Mouse (Mus musculus) brain, embryonic 14.5 days (tissue): Measurements from ENCODE around the gene Gm12695.

Source experiments
- CTCF ChIP-seq: fragments of 200-500 bp; IDR thresholded peaks from 2 replicates; pipeline ENCODE4 v1.5.1; 2012; ENCODE audit warnings: inconsistent platforms, mild to moderate bottlenecking, moderate library complexity, borderline replicate concordance; ENCODE audit not compliant: insufficient read depth, insufficient read length; ENCODE audit errors: extremely low read depth
- POLR2A ChIP-seq: fragments of 200-500 bp; IDR thresholded peaks from 2 replicates; pipeline ENCODE4 v1.6.1; 2012; ENCODE audit warnings: mild to moderate bottlenecking, inconsistent platforms, borderline replicate concordance; ENCODE audit not compliant: poor library complexity, insufficient read depth, insufficient read length, severe bottlenecking; ENCODE audit errors: extremely low read depth

DNA sequence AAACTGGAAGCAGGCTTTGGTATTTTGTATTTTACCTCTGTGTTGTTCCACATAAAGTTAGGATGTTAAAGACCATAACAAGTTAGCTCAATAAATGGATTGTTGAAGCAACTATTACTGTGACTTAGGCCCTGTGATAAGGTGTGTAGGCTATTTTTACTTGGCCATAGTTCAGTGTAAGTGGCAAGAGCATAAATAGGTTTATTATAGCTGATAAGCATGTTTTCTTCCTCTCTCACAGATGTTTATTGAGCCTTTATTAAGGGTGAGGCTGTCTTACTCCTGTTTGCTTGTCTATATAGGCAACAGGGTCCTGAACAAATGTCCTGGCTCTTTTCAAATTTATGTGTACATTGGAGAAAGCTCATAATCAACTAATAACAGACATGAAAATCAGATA is 104.0 kb downstream of the Gm12695 start:
- TF ChIP-seq CTCF (no peak), POLR2A (no peak)
